ENCODE assay signal across 8 mouse cellular contexts in the genomic region with DNA sequence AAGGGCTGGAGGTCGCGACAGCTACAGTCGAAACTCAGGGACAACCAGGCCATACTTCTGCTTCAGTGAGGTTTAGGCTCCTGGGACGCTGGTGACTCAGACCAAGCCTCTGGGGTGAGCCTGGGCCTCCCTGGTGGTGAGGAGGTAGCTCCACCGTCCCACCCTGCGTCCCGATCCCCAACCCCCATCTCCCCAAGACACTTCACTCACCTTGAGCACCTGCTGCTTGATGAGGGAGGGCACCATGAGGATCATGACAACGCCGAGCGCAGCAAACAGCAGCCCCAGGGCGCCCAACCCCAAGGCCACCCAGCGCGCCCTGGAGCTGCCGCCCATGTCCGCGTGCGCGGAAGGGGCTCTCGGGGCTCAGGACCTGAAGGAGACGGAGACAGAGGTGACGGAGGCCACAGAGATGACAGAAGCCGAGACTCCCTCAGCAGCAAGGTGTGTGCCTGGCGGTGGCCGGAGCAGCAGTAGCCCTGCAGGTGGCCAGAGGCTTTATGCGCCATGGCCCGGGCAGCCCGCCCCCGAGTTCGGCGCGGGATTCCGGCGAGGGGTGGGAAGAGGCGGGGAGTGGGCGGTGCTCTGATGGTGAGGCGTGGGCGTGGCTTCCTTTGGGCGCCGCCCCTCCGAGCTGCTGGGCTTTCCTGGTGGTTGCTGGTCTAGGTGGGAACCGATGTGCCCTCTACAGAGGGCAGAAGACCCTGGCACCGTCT. TPM values are rescaled to one million over a fixed set of nuclear protein-coding genes. Genes with fewer than 3 reads are reported as not detected.
DNase-seq lines count a peak whose midpoint lies in the region; ATAC-seq lines count a peak whose summit lies in the region.

Gene Scarb1 (minus strand): TSS at position 548 of the 716 bp plus-strand sequence.

- H3K4me3 ChIP-seq in megakaryocyte, embryonic 14.5 days (replicated peaks), result peak within 1 kb of the TSS; percentile 100

- peaks cover 84% of the 10 kb centered on the region for H3K4me1 ChIP-seq in megakaryocyte, embryonic 14.5 days

- no peaks in the 10 kb centered on the region for H3K27me3 ChIP-seq in megakaryocyte, embryonic 14.5 days (replicated peaks)

- H3K9me3 ChIP-seq in megakaryocyte, embryonic 14.5 days, result peaks cover 6% of the 10 kb centered on the region

- DNase-seq in adipocyte (ENCODE audit: low spot score), result peak; percentile 88
- DNase-seq in embryo, embryonic 10.5 days (ENCODE audit: low spot score), result peak; percentile 92
- DNase-seq in gastrocnemius, postnatal 14 days, result peak; percentile 84
- peak; percentile 56 to 85 for DNase-seq in left cerebral cortex, adult 9 months (ENCODE audit: low spot score in 2 of 2)
- peak; percentile 81 to 86 for DNase-seq in right cerebral cortex, adult 2 months (ENCODE audit: low spot score in 2 of 2)
- DNase-seq in urinary bladder, postnatal 14 days (ENCODE audit: low spot score), result peak; percentile 90

- peak; percentile 77 for ATAC-seq in inflammation-experienced regulatory T-cells, adult 6 months

- peaks cover 33% of the 10 kb centered on the region for H3K36me3 ChIP-seq in megakaryocyte, embryonic 14.5 days (replicated peaks; ENCODE audit: low read length)

- intact Hi-C loops in gastrocnemius, postnatal 14 days (cut with DNase I; ENCODE audit: low total_unique reads), result no loop called here

RNA-seq across cellular contexts. Expression of gene Scarb1, which starts in this region (rescaled TPM):
- total RNA-seq in gastrocnemius, postnatal 14 days (2021), result 10 to 100 TPM; 55.0 to 80.1 TPM
- polyA plus RNA-seq in inflammation-experienced regulatory T-cells, adult 6 months (2017; shearing (Covaris generic)), result 10 to 100 TPM in 1 of 3 experiments, 1 to 10 TPM in 2; 3.7 to 11.8 (median 6.6) TPM
- 138 and 186 TPM in 2 replicates for polyA plus RNA-seq in megakaryocyte, embryonic 14.5 days (2012; ENCODE audit: insufficient read depth, low replicate concordance)

Comparison
In these comparisons a context has a peak if more than half of its experiments do, and no peak if none do; other contexts are left out.
1. Peak in every context shown above with its lines: DNase-seq, ATAC-seq and H3K4me3 ChIP-seq.
2. RNA of gene Scarb1 (polyA plus RNA-seq): 138 to 186 TPM in megakaryocyte, embryonic 14.5 days; 3.7 to 11.8 TPM in inflammation-experienced regulatory T-cells, adult 6 months; every median in the first group is over 10 times any median in the second.